Mouse (Mus musculus) midbrain, embryonic 11.5 days (tissue): ENCODE results near the gene Plpp3. TPM values are rescaled to one million over a fixed set of nuclear protein-coding genes. Genes with fewer than 3 reads are reported as not detected.

ENCODE experiments used
- ATAC-seq: fragments of 200-750 bp; cut with Nextera tagmentation; 2 replicates; pipeline ENCODE4 v1.8.0; 2017; ENCODE audit warnings: moderate TSS enrichment, moderate library complexity; ENCODE audit not compliant: low FRiP score
- DNase-seq: peaks from one replicate; pipeline ENCODE4 v3.0.0; 2015; ENCODE audit warnings: low spot score; ENCODE audit errors: missing footprints
- H3K27ac ChIP-seq: fragments of 300-500 bp; sonication (generic); 2 replicates; pipeline ENCODE4 v1.5.1; 2014; ENCODE audit warnings: low read depth, low read length
- H3K27me3 ChIP-seq: fragments of 300-500 bp; sonication (generic); 2 replicates; pipeline ENCODE4 v1.6.1; 2014; ENCODE audit warnings: mild to moderate bottlenecking, low read length, moderate library complexity, mixed read lengths; ENCODE audit not compliant: control insufficient read depth, insufficient read depth
- H3K36me3 ChIP-seq: fragments of 300-500 bp; sonication (generic); 2 replicates; pipeline ENCODE4 v1.6.1; 2014; ENCODE audit warnings: mild to moderate bottlenecking, low read length, moderate library complexity, mixed read lengths; ENCODE audit not compliant: control insufficient read depth, insufficient read depth
- H3K4me1 ChIP-seq: fragments of 300-500 bp; sonication (generic); 2 replicates; pipeline ENCODE4 v1.6.1; 2014; ENCODE audit warnings: low read length; ENCODE audit not compliant: control insufficient read depth, insufficient read depth
- H3K4me2 ChIP-seq: fragments of 300-500 bp; sonication (generic); 2 replicates; pipeline ENCODE4 v1.6.1; 2014; ENCODE audit warnings: mild to moderate bottlenecking, moderate library complexity
- H3K4me3 ChIP-seq: fragments of 300-500 bp; sonication (generic); 2 replicates; pipeline ENCODE4 v1.5.1; 2014; ENCODE audit warnings: low read depth, low read length
- H3K9ac ChIP-seq: fragments of 300-500 bp; sonication (generic); 2 replicates; pipeline ENCODE4 v1.6.1; 2014; ENCODE audit warnings: low read length
- H3K9me3 ChIP-seq: fragments of 300-500 bp; sonication (generic); 2 replicates; pipeline ENCODE4 v1.6.1; 2016; ENCODE audit warnings: low read length; ENCODE audit not compliant: control insufficient read depth
- WGBS: fragments of 180-500 bp; shearing (Covaris S2); extraction: QIAGEN DNeasy Blood & Tissue Kit; methylation state at CpG from one replicate; pipeline ENCODE4 v1.1.7; 2014; 5-methylcytosine and 5-hydroxymethylcytosine counted together
- polyA plus RNA-seq: library from polyadenylated mRNA; unstranded; fragments of >200 nt; fragmentation: Nextera tagmentation; extraction: Ambion mirVana; gene quantifications from 2 replicates; pipeline ENCODE4 v1.2.1, GENCODE M21; 2014

Plpp3 gene
- polyA plus RNA-seq, 1 experiment from 2014 or later: 46.3 TPM

DNA sequence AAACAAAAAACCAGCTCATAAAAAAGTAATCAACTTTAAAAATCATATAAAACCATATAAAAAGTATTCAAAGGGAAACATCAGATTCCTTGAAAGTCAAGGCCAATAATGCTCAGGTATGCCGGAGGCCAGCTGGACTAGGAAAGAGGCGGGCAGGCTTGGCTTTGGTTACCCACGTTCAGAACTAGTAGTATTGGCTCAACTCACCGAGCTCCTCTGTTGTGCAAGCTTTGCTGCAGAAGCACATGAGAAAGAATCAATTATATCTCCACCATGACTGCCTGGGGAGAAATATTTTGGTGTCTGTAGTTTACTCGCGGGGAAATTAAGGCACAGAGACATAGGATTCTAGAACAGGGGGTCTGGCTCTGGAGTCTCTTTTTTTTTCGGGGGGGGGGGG is 866 bp upstream of the Plpp3 start:
- no peaks in the 10 kb centered on the region for H3K9me3 ChIP-seq
- DNase-seq: no peak
- no peak overlapping the region for H3K4me3 ChIP-seq
- no peaks in the 10 kb centered on the region for H3K36me3 ChIP-seq
- H3K4me2 ChIP-seq: no peak overlapping the region
- H3K27ac ChIP-seq: no peak overlapping the region
- no peak for ATAC-seq
- H3K4me1 ChIP-seq: peaks cover 8% of the 10 kb centered on the region
- no peaks in the 10 kb centered on the region for H3K27me3 ChIP-seq
- WGBS: 82% methylated on average over 7 of the region's 7 CpGs
- H3K9ac ChIP-seq: no peak overlapping the region

- WGBS: 1% methylated on average over 4 of the region's 4 CpGs
- H3K4me1 ChIP-seq: peaks cover 8% of the 10 kb centered on the region
- no peak for DNase-seq
- H3K4me2 ChIP-seq: peak overlapping the region; percentile 51
- H3K36me3 ChIP-seq: peaks cover 3% of the 10 kb centered on the region; the same call in 1 of the 2 replicates
- peak overlapping the region; percentile 93 for H3K9ac ChIP-seq
- ATAC-seq: no peak
- H3K27ac ChIP-seq: peak overlapping the region; percentile 90; the same call in 1 of the 2 replicates
- H3K27me3 ChIP-seq: no peaks in the 10 kb centered on the region
- peak overlapping the region; percentile 94 for H3K4me3 ChIP-seq
- H3K9me3 ChIP-seq: no peaks in the 10 kb centered on the region
These were observed 232 bp upstream of the Plpp3 start for GRCm38 (mm10) chr4:105156955-105157275.

DNA sequence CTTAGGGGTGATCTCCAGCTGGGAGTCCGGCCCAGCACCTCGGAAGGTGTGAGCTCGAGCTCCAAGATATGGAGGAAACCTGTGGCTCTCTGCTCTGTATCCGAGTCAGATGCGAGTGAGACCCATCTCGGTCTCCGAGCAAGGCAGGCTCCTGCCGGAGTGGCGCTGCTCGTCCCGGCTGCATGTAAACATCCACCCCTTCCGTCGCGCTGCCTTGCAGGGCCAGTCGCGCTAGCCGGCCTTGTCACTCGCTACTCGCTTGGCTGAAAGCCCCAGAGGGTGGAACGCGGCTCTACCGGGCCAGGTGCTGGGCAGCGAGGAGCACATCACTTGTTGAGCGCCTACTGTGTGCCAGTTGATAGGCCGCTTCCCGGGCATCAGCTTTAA is 1.0 kb downstream of the Plpp3 start:
- peak; percentile 73 for ATAC-seq
- peak overlapping the region; percentile 90 for H3K27ac ChIP-seq
- WGBS: under 1% methylated on average over 26 of the region's 26 CpGs
- no peaks in the 10 kb centered on the region for H3K27me3 ChIP-seq
- peaks cover 5% of the 10 kb centered on the region; the same call in 1 of the 2 replicates for H3K36me3 ChIP-seq
- H3K9ac ChIP-seq: peak overlapping the region; percentile 93
- peak overlapping the region; percentile 94 for H3K4me3 ChIP-seq
- no peaks in the 10 kb centered on the region for H3K9me3 ChIP-seq
- peaks cover 11% of the 10 kb centered on the region for H3K4me1 ChIP-seq
- DNase-seq: peak; percentile 97
- H3K4me2 ChIP-seq: peak overlapping the region; percentile 51

GRCm38 (mm10) chr4:105158651-105159530 is 1.7 kb downstream of the Plpp3 start:
- Histone ChIP-seq H3K4me1 (peaks cover 11% of the 10 kb centered on the region), H3K9ac (peak overlapping the region; percentile 93), H3K27me3 (no peaks in the 10 kb centered on the region), H3K4me3 (peak overlapping the region; percentile 94), H3K27ac (peak overlapping the region; percentile 90; the same call in 1 of the 2 replicates), H3K4me2 (peak overlapping the region; percentile 51), H3K36me3 (peaks cover 5% of the 10 kb centered on the region; the same call in 1 of the 2 replicates), H3K9me3 (no peaks in the 10 kb centered on the region)
- under 1% methylated on average over 18 of the region's 18 CpGs for WGBS
- peak; percentile 94 for DNase-seq
- ATAC-seq: no peak

- Histone ChIP-seq H3K4me3 (peak overlapping the region; percentile 94), H3K27ac (no peak overlapping the region), H3K4me2 (peak overlapping the region; percentile 51), H3K9me3 (no peaks in the 10 kb centered on the region), H3K27me3 (no peaks in the 10 kb centered on the region), H3K4me1 (peaks cover 11% of the 10 kb centered on the region), H3K9ac (peak overlapping the region; percentile 93), H3K36me3 (peaks cover 5% of the 10 kb centered on the region; the same call in 1 of the 2 replicates)
- no peak for DNase-seq
- ATAC-seq: no peak
- 18% methylated on average over 6 of the region's 6 CpGs for WGBS
These were observed 2.4 kb downstream of the Plpp3 start for GRCm38 (mm10) chr4:105159531-105159870.

DNA sequence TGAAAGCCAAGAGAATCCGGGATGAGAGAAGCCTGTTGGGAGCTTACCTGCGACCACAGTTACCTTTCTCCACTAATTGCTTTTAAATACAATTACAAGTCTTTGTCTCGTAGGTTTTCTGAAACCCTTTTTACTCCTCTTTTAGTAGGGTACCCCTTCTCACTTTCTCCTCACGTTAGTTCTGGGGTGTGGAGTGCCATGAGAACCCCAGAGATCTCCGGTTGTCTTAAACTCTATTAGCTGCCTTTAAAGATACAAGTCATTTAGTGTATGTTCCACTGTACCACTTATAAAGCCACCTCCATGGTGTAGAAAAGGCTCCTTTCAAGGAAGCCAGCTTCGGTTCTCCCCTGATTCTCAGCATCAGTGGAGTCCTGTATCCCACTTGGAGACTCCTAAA is 3.3 kb downstream of the Plpp3 start:
- 81% methylated on average over 6 of the region's 6 CpGs for WGBS
- Histone ChIP-seq H3K9ac (no peak overlapping the region), H3K27ac (no peak overlapping the region)

GRCm38 (mm10) chr4:105162014-105162413 is 4.9 kb downstream of the Plpp3 start:
- H3K9me3 ChIP-seq: no peaks in the 10 kb centered on the region
- H3K4me3 ChIP-seq: no peak overlapping the region
- no peak for ATAC-seq
- H3K27me3 ChIP-seq: no peaks in the 10 kb centered on the region
- H3K4me2 ChIP-seq: no peak overlapping the region
- WGBS: 69% methylated on average over 6 of the region's 6 CpGs
- DNase-seq: no peak
- peaks cover 5% of the 10 kb centered on the region; the same call in 1 of the 2 replicates for H3K36me3 ChIP-seq
- peaks cover 11% of the 10 kb centered on the region for H3K4me1 ChIP-seq
- H3K27ac ChIP-seq: no peak overlapping the region
- H3K9ac ChIP-seq: no peak overlapping the region

More for the DNA sequence above, 3.3 kb downstream of the Plpp3 start:
- no peaks in the 10 kb centered on the region for H3K27me3 ChIP-seq
- no peak overlapping the region for H3K4me3 ChIP-seq
- peak; percentile 70 for DNase-seq
- peaks cover 11% of the 10 kb centered on the region for H3K4me1 ChIP-seq
- H3K4me2 ChIP-seq: peak overlapping the region; percentile 51; the same call in 1 of the 2 replicates
- no peak for ATAC-seq
- no peaks in the 10 kb centered on the region for H3K9me3 ChIP-seq
- peaks cover 5% of the 10 kb centered on the region; the same call in 1 of the 2 replicates for H3K36me3 ChIP-seq

DNA sequence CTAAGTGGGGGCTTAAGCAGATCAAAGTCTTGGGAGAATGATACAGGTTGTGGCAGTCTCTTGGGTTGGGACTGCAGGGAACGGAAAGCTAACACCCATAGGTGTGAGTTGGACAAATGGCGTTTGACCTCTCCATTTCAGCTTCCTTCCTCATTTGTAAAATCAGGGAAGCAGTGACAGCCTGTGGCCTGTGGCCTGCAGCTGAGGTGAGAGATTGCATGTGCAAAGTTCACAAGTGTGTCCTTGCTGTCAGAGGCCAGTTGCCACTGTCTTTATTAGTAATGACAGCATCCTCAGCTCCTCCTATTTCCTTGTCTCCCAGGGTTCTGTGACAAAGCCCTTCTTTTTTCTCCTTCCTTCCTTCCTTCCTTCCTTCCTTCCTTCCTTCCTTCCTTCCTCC is 5.5 kb downstream of the Plpp3 start:
- Histone ChIP-seq H3K4me3 (no peak overlapping the region), H3K9me3 (no peaks in the 10 kb centered on the region), H3K4me1 (peaks cover 11% of the 10 kb centered on the region), H3K27me3 (no peaks in the 10 kb centered on the region), H3K4me2 (no peak overlapping the region), H3K27ac (no peak overlapping the region), H3K36me3 (peaks cover 5% of the 10 kb centered on the region; the same call in 1 of the 2 replicates), H3K9ac (no peak overlapping the region)
- DNase-seq (no peak), ATAC-seq (no peak)
- WGBS: 79% methylated on average over 2 of the region's 2 CpGs

DNA sequence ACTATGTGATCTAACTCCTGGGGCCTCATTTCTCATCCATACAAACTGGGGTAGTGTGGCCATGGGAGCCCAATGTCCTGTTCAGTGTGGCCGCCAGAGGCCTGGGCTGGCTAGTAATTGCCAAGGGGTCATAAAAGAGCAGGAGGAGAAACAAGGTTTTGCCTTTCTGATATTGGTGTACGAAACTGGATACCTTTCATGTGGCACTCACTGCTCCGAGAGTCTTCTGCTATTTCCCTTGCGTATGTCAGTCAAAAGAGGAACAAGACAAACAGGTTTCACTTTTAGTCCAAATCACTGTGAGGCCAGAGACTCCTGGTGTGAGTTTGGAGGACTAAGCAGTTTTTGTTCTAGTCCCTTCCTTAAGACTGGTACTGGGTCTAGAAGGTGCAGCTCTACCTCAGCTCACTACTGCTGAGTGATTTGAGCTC is 6.8 kb downstream of the Plpp3 start:
- DNase-seq (no peak), ATAC-seq (no peak)
- H3K36me3 ChIP-seq: peaks cover 5% of the 10 kb centered on the region; the same call in 1 of the 2 replicates
- no peaks in the 10 kb centered on the region for H3K27me3 ChIP-seq
- H3K4me2 ChIP-seq: no peak overlapping the region
- H3K27ac ChIP-seq: no peak overlapping the region
- no peaks in the 10 kb centered on the region for H3K9me3 ChIP-seq
- no peak overlapping the region for H3K4me3 ChIP-seq
- H3K9ac ChIP-seq: no peak overlapping the region
- 81% methylated on average over 4 of the region's 4 CpGs for WGBS
- H3K4me1 ChIP-seq: peaks cover 23% of the 10 kb centered on the region
